Mouse (Mus musculus): Measurements from ENCODE around the gene Aqp8.

- no peak for TF ChIP-seq CTCF (IDR thresholded peaks at IDR 0.05; ENCODE audit: low read depth)
- no peak for TF ChIP-seq EP300 (IDR thresholded peaks at IDR 0.05; ENCODE audit: low read depth)
These were observed 45.3 kb upstream of the Aqp8 start for GRCm38 (mm10) chr7:123416803-123417202.

All from liver, embryonic 14.5 days (tissue).